Mouse (Mus musculus): ENCODE data around the gene Snrnp35.
"Not testable (repeated sequence)": the region's sequence is repeated elsewhere in the genome, so short reads cannot be mapped to it uniquely, and the experiment has no call there.

Gene Snrnp35

DNA sequence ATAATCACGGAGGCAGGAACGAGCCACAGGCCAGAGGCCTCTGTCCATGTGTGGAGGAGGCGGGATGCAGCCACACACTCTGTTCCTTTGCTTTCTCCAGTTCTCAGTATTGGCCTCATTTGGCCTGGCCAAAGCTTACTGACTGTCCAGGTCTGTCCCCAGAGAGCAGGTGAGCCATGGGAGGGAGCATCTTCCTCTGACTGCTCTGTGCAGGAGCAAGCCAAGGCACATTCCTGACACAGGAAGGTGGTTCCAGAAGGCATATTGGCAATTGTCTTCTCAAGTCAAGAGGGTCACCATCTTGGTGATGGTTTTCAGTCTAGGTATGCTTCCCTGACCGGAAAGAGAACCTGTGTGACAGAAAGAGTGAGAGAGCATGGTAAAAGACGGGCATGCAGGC, 19.5 kb upstream of the Snrnp35 start:
- no peak for DNase-seq (ENCODE audit: low spot score)

DNA sequence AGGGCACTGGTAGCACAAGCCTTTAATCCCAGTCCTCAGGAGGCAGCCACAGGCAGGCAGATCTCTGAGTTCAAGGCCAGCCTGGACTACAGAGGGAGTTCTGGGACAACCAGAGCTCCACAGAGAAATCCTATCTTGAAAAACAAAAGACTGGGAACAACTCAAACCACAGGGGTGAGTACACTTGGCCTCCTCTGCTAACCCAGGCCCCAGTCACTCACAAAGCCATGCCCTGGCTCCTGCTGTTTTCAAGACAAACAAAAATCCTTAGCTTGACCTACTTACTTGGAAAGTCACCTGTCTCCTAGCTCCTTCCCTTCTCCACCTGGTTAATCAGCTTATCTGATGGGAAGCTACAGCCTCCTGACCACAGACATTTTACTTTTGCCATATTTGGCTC, 18.0 kb upstream of the Snrnp35 start:
- DNase-seq (ENCODE audit: low spot score): no peak

- DNase-seq (ENCODE audit: low spot score): no peak
These were observed 15.2 kb upstream of the Snrnp35 start for GRCm38 (mm10) chr5:124467766-124468165.

DNA sequence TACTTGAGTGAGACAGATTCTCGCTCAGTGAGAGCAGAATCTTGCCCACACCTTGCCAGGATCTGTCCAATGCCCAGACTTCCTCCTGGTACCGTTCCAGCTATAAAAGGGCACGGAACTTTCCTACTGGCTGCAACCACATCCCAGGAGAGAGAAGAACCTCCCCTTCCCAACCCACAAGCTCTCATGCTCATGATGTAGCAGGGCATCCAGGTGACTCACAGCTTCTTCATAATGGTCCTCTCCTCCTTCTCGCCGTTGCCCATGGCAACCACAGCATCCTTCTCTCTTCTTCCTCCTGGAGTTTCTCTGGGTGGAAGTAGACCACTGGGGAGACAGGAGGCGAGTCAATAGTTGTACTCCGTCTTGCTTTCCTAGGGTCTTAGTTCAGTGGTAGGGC, 14.6 kb upstream of the Snrnp35 start:
- DNase-seq (ENCODE audit: low spot score): no peak

GRCm38 (mm10) chr5:124469486-124469885, 13.4 kb upstream of the Snrnp35 start:
- no peak for DNase-seq (ENCODE audit: low spot score)

DNA sequence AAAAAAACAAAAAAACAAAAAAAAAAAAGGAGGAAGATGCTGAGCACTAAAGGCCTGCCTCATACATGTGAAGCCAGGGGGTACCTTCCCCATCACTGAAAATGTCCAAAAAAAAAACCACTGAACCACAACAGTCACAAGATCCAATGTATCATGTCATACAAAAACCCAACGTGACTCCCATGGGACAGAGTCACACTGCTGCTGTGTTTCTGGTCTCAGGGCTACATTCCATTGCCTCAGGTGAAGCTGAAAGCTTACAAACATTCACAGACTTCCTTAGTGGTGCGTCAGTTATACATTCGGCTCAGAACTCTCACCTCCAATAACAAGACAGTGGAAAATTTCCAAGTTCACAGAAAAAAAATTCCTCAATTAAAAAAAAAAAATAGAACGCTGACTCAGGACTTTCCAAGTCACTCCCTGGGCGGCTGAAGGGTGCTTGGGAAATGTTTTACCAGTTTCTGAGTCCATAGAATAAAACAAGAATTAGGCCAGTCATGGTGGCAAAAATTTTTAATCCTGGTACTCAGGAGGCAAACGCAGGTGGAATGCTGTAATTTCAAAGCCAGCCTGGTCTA, 12.3 kb upstream of the Snrnp35 start:
- DNase-seq (ENCODE audit: low spot score): no peak

GRCm38 (mm10) chr5:124478873-124479204, 4.1 kb upstream of the Snrnp35 start:
- no peak for DNase-seq (ENCODE audit: low spot score)

- DNase-seq (ENCODE audit: low spot score): no peak
These were observed 2.8 kb upstream of the Snrnp35 start for GRCm38 (mm10) chr5:124480119-124480518.

GRCm38 (mm10) chr5:124481714-124482113, 1.2 kb upstream of the Snrnp35 start:
- no peak for DNase-seq (ENCODE audit: low spot score)

DNA sequence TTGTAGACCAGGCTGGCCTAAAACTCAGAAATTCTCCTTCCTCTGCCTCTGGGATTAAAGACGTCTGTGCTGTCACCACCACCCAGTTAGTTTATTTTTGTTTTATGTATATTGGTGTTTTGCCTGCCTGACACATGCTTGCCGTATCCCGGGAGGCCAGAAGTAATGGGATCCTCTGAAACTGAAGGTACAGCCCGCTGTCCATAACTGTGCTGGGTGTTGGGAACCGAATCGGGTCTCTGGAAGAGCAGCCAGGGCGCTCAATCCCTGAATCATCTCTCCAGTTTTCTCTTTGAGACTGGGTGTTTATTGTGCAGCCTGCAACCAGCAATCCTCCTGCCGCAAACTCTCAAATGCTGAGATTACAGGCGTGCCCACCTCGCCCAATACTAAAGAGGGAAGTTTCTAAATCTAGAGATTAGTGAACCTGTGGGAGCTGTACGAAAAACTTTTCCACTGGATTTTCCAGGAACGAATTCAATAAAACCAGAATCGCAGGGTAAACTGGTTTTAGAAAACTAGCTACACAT, 433 bp upstream of the Snrnp35 start:
- DNase-seq (ENCODE audit: low spot score): peak; percentile 37

- no peak for DNase-seq (ENCODE audit: low spot score)
These were observed 892 bp downstream of the Snrnp35 start for GRCm38 (mm10) chr5:124483655-124484396.

GRCm38 (mm10) chr5:124485654-124486053, 2.7 kb downstream of the Snrnp35 start:
- DNase-seq (ENCODE audit: low spot score): no peak

DNA sequence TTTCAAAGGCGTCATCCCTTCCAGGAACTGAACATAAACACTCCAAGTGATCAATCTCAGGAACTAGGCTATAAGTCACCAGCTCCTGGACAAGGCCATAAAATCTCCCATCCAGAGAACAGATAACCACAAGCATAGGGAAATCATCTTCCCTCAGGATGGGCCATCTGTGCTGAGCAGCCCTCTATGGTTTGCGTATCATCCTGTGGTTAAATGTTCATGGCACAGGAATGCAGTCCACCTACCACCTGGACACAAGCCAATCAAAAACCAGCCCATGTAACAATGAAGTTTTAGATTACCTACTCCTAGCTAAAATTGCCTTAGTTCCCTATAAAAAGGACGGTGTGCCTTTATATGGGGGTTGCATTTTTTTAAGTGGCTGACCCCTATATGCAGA, 6.0 kb downstream of the Snrnp35 start:
- no peak for DNase-seq (ENCODE audit: low spot score)

- no peak for DNase-seq (ENCODE audit: low spot score)
These were observed 8.8 kb downstream of the Snrnp35 start for GRCm38 (mm10) chr5:124491732-124492131.

DNA sequence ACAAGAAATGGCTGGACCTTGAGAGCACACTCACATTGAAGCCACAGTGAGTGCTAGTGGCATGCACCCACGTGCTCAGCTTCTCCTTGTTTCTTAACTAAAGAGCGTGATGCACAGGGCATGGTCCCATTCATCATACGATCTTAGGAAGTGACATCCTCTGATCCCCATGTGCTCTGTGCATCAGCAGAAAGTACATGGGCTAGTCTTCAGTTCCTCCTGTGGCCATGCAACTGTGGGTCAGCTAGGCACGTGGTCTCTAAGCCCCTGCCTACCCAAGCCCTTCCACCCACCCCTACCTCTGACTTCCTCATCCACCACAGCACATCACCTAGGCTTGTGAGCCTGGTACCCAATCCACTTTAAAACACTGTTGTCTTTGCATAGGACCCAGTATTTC, 9.7 kb downstream of the Snrnp35 start:
- DNase-seq (ENCODE audit: low spot score): no peak

DNA sequence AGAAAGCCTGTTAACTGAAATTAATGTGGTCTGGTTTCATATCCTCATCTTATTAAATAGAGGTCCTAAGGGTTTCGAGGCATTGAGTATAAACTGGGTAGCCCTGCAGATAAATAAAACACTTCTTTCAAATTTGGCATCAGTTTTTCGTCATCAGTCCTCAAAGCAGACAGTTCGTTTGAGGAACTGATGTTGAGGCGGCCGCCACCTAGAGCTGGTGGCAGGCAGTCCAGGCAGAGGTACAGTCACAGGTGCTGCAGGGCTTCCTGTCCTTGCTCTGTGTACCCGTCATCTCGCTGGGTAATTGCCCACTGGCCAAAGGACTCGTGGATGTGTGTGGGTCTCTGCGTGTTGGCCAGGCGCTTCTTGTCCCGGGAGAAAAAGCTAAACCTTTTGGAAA, 10.5 kb downstream of the Snrnp35 start:
- DNase-seq (ENCODE audit: low spot score): no peak

DNA sequence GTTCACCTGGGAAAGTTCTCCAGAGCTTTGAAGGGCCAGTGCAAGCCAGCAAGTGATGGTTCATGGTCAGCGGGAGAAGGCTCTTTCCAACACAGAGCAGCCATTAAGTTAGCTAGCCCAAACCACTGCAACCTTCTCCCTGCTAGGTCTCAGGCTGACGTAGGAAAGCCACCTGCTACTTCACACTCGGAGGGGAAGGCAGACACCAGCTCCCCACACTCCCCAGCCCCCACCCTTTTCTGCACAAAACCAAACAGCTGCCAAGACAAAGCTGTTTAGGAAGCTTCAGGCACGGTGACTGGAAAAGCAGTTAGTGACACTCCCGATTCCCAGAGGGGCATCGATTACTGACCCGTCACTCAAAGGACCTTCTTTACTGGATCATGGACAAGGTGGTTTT, 12.6 kb downstream of the Snrnp35 start:
- DNase-seq (ENCODE audit: low spot score): peak; percentile 34

GRCm38 (mm10) chr5:124496614-124497514, 13.9 kb downstream of the Snrnp35 start:
- DNase-seq (ENCODE audit: low spot score): no peak

GRCm38 (mm10) chr5:124498221-124498876, 15.4 kb downstream of the Snrnp35 start:
- DNase-seq (ENCODE audit: low spot score): no peak

GRCm38 (mm10) chr5:124499001-124499400, 16.1 kb downstream of the Snrnp35 start:
- peak; percentile 75 for DNase-seq (ENCODE audit: low spot score)

DNA sequence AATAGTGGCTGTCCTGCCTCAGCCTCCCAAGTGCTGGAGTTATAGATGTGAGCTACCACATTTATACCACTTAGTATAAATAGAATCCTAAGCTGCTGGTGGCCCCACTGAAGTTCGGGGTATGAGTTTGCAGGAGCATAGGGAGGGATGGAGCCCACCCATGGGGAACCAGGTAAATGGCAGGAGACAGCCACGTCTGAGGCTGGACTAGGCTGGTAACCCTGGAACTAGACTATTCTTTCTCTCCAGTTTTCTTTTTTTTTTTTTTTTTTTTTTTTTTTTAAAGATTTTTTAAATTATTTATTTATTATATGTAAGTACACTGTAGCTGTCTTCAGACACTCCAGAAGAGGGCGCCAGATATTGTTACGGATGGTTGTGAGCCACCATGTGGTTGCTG, 17.1 kb downstream of the Snrnp35 start:
- not testable (repeated sequence) for DNase-seq (ENCODE audit: low spot score)

DNA sequence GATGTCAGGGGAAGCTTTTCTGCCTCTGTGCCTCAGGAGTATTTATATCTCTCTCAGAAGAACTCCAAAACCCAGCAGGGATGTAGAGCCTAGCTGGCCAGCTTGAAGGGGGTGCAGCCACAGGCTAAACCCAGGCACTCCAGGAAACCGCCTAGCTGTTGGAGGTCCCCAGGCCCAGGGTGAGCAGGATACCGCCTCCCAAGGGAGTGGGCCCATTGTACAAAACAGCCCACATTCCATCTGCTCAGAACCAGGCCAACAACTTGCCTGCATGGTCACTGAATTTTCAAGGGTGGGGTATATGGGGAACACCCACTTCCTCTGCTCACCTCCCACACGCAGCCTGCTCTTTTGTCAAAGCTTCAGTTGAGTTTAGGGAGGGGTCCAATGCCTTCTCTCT, 17.6 kb downstream of the Snrnp35 start:
- no peak for DNase-seq (ENCODE audit: low spot score)

Measured in embryo, embryonic 10 days (tissue).